Mouse (Mus musculus) MEL (cell line): ENCODE data around the gene Foxn1. TPM values are rescaled to one million over a fixed set of nuclear protein-coding genes. Genes with fewer than 3 reads are reported as not detected.

Experiments used
- DNase-seq: peaks from one replicate; pipeline ENCODE4 v3.0.0; 2011; ENCODE audit warnings: low read depth, low spot score
- H3K27ac ChIP-seq: 2 replicates; pipeline ENCODE4 v1.5.1; 2012; ENCODE audit warnings: low read depth, mild to moderate bottlenecking, control low read depth, low read length, moderate library complexity; ENCODE audit not compliant: control insufficient read depth
- H3K27me3 ChIP-seq, 2 experiments: fragments of 150-350 bp in 1 of 2; sonication (generic) in 1 of 2; 2 replicates each; pipeline ENCODE4 v1.6.1; 2012; ENCODE audit warnings: low read length in 2 of 2, mild to moderate bottlenecking in 2 of 2, improper control_type of control experiment in 1 of 2, moderate library complexity in 1 of 2; ENCODE audit not compliant: insufficient read depth in 2 of 2, control insufficient read depth in 1 of 2
- H3K36me3 ChIP-seq, 2 experiments: 2 replicates each; pipeline ENCODE4 v1.6.1; 2012 to 2014; ENCODE audit warnings: low read length in 2 of 2, improper control_type of control experiment in 1 of 2, inconsistent platforms in 1 of 2, mild to moderate bottlenecking in 1 of 2; ENCODE audit not compliant: insufficient read depth in 2 of 2, control insufficient read depth in 1 of 2
- H3K4me1 ChIP-seq, 2 experiments: fragments of 150-350 bp in 1 of 2; sonication (generic) in 1 of 2; 2 replicates each; pipeline ENCODE4 v1.6.1; 2012; ENCODE audit warnings: low read length in 2 of 2, improper control_type of control experiment in 1 of 2, mild to moderate bottlenecking in 1 of 2; ENCODE audit not compliant: insufficient read depth in 2 of 2, control insufficient read depth in 1 of 2
- H3K4me3 ChIP-seq, 2 experiments: fragments of 150-350 bp in 1 of 2; sonication (generic) in 1 of 2; 2 replicates each; pipeline ENCODE4 v1.5.1; 2012; ENCODE audit warnings: low read depth in 2 of 2, low read length in 2 of 2, mild to moderate bottlenecking in 2 of 2, moderate library complexity in 2 of 2, control low read depth in 1 of 2, improper control_type of control experiment in 1 of 2; ENCODE audit not compliant: control insufficient read depth in 1 of 2, insufficient read depth in 1 of 2
- H3K79me2 ChIP-seq: 2 replicates; pipeline ENCODE4 v1.6.1; 2012; ENCODE audit warnings: mild to moderate bottlenecking, low read length, moderate library complexity; ENCODE audit not compliant: control insufficient read depth, poor library complexity, insufficient read depth
- H3K9ac ChIP-seq: 2 replicates; pipeline ENCODE4 v1.6.1; 2012; ENCODE audit warnings: low read depth, mild to moderate bottlenecking, control low read depth, low read length, moderate library complexity; ENCODE audit not compliant: control insufficient read depth, poor library complexity, severe bottlenecking
- H3K9me3 ChIP-seq: fragments of 150-350 bp; sonication (generic); replicated peaks from 2 replicates; pipeline ENCODE4 v1.6.1; 2012; ENCODE audit warnings: mild to moderate bottlenecking, low read length, improper control_type of control experiment, moderate library complexity; ENCODE audit not compliant: insufficient read depth
- BHLHE40 ChIP-seq: IDR thresholded peaks from 2 replicates; pipeline ENCODE4 v1.6.1; 2012; ENCODE audit warnings: low read depth, mild to moderate bottlenecking, inconsistent platforms, low read length, improper control_type of control experiment, borderline replicate concordance
- CHD1 ChIP-seq: IDR thresholded peaks from 2 replicates; pipeline ENCODE4 v1.6.1; 2012; ENCODE audit warnings: low read depth, mild to moderate bottlenecking, inconsistent platforms, low read length, improper control_type of control experiment
- CTCF ChIP-seq, 3 experiments: IDR thresholded peaks in 2 of 3; conservative IDR thresholded peaks in 1 of 3; 2 replicates each; pipeline ENCODE4 v1.5.1; 2011 to 2012; ENCODE audit warnings: low read length in 3 of 3, low read depth in 2 of 3, mild to moderate bottlenecking in 2 of 3, improper control_type of control experiment in 1 of 3, inconsistent platforms in 1 of 3, mixed read lengths in 1 of 3, moderate library complexity in 1 of 3; ENCODE audit not compliant: control insufficient read depth in 1 of 3, insufficient read depth in 1 of 3, poor library complexity in 1 of 3, severe bottlenecking in 1 of 3
- E2F4 ChIP-seq: IDR thresholded peaks from 2 replicates; pipeline ENCODE4 v1.6.1; 2011; ENCODE audit warnings: low read depth, low read length, improper control_type of control experiment, borderline replicate concordance
- ELF1 ChIP-seq: IDR thresholded peaks from 2 replicates; pipeline ENCODE4 v1.6.1; 2014; ENCODE audit warnings: low read depth, mild to moderate bottlenecking, inconsistent platforms, low read length, improper control_type of control experiment, moderate library complexity
- ETS1 ChIP-seq: IDR thresholded peaks from 2 replicates; pipeline ENCODE4 v1.6.1; 2012; ENCODE audit warnings: low read depth, mild to moderate bottlenecking, inconsistent platforms, low read length, improper control_type of control experiment, moderate library complexity
- GABPA ChIP-seq: IDR thresholded peaks from 2 replicates; pipeline ENCODE4 v1.6.1; 2012; ENCODE audit warnings: low read depth, mild to moderate bottlenecking, inconsistent platforms, low read length, improper control_type of control experiment, moderate library complexity
- HCFC1 ChIP-seq: IDR thresholded peaks from 2 replicates; pipeline ENCODE4 v1.6.1; 2012; ENCODE audit warnings: low read depth, mild to moderate bottlenecking, inconsistent platforms, low read length, improper control_type of control experiment, moderate library complexity
- JUND ChIP-seq: IDR thresholded peaks from 2 replicates; pipeline ENCODE4 v1.6.1; 2011; ENCODE audit warnings: low read depth, mild to moderate bottlenecking, improper control_type of control experiment, low read length
- KAT2A ChIP-seq: conservative IDR thresholded peaks from 2 replicates; pipeline ENCODE4 v1.6.1; 2012; ENCODE audit warnings: low read depth, low read length, improper control_type of control experiment, inconsistent platforms
- MXI1 ChIP-seq: IDR thresholded peaks from 2 replicates; pipeline ENCODE4 v1.6.1; 2011; ENCODE audit warnings: mild to moderate bottlenecking, low read depth, low read length, improper control_type of control experiment
- MYC ChIP-seq: IDR thresholded peaks from 2 replicates; pipeline ENCODE4 v1.6.1; 2011; ENCODE audit warnings: low read depth, mild to moderate bottlenecking, low read length, improper control_type of control experiment, moderate library complexity
- NRF1 ChIP-seq: IDR thresholded peaks from 2 replicates; pipeline ENCODE4 v1.6.1; 2014; ENCODE audit warnings: low read depth, mild to moderate bottlenecking, inconsistent platforms, low read length, improper control_type of control experiment, moderate library complexity; ENCODE audit not compliant: poor library complexity, insufficient read depth, severe bottlenecking
- POLR2A ChIP-seq, 2 experiments: IDR thresholded peaks; 2 replicates each; pipeline ENCODE4 v1.6.1; 2011 to 2012; ENCODE audit warnings: low read length in 2 of 2, mild to moderate bottlenecking in 2 of 2, control low read depth in 1 of 2, improper control_type of control experiment in 1 of 2, low read depth in 1 of 2, moderate library complexity in 1 of 2; ENCODE audit not compliant: control insufficient read depth in 1 of 2, insufficient read depth in 1 of 2, poor library complexity in 1 of 2
- POLR2AphosphoS5 ChIP-seq: IDR thresholded peaks from 2 replicates; pipeline ENCODE4 v1.6.1; 2012; ENCODE audit warnings: low read depth, borderline replicate concordance, mild to moderate bottlenecking, inconsistent platforms, low read length, moderate library complexity, mixed read lengths
- RAD21 ChIP-seq: IDR thresholded peaks from 2 replicates; pipeline ENCODE4 v1.6.1; 2011; ENCODE audit warnings: mild to moderate bottlenecking, low read depth, low read length, improper control_type of control experiment
- SIN3A ChIP-seq: IDR thresholded peaks from 2 replicates; pipeline ENCODE4 v1.6.1; 2012; ENCODE audit warnings: low read length, improper control_type of control experiment, inconsistent platforms
- SMC3 ChIP-seq: IDR thresholded peaks from 2 replicates; pipeline ENCODE4 v1.6.1; 2011; ENCODE audit warnings: low read depth, low read length, improper control_type of control experiment
- TCF12 ChIP-seq: IDR thresholded peaks from 2 replicates; pipeline ENCODE4 v1.6.1; 2014; ENCODE audit warnings: low read depth, mild to moderate bottlenecking, inconsistent platforms, low read length, improper control_type of control experiment, moderate library complexity
- USF1 ChIP-seq: IDR thresholded peaks from 2 replicates; pipeline ENCODE4 v1.6.1; 2014; ENCODE audit warnings: low read depth, mild to moderate bottlenecking, inconsistent platforms, low read length, improper control_type of control experiment, moderate library complexity
- ZC3H11A ChIP-seq: IDR thresholded peaks from 2 replicates; pipeline ENCODE4 v1.6.1; 2012; ENCODE audit warnings: low read depth, mild to moderate bottlenecking, inconsistent platforms, low read length, improper control_type of control experiment
- ZNF384 ChIP-seq: IDR thresholded peaks from 2 replicates; pipeline ENCODE4 v1.6.1; 2012; ENCODE audit warnings: low read depth, mild to moderate bottlenecking, inconsistent platforms, low read length, improper control_type of control experiment
- polyA plus RNA-seq, 2 experiments: library from polyadenylated mRNA; stranded (reverse) in 1 of 2; unstranded in 1 of 2; fragments of >175 nt in 1 of 2; fragments of >200 nt in 1 of 2; gene quantifications; 2 replicates each; pipeline versions ENCODE4 v1.2.1 to v1.2.4; 2012; ENCODE audit warnings: low replicate concordance in 2 of 2, low read depth in 1 of 2; ENCODE audit not compliant: insufficient read length in 2 of 2, insufficient read depth in 1 of 2, missing spikeins in 1 of 2
- total RNA-seq: library from RNA; depleted of rRNA; stranded (reverse); fragments of 300-350 nt; gene quantifications from 2 replicates; pipeline ENCODE4 v1.2.3, GENCODE M21; 2012

Gene Foxn1
- total and polyA plus RNA-seq, 3 experiments: not detected

DNA sequence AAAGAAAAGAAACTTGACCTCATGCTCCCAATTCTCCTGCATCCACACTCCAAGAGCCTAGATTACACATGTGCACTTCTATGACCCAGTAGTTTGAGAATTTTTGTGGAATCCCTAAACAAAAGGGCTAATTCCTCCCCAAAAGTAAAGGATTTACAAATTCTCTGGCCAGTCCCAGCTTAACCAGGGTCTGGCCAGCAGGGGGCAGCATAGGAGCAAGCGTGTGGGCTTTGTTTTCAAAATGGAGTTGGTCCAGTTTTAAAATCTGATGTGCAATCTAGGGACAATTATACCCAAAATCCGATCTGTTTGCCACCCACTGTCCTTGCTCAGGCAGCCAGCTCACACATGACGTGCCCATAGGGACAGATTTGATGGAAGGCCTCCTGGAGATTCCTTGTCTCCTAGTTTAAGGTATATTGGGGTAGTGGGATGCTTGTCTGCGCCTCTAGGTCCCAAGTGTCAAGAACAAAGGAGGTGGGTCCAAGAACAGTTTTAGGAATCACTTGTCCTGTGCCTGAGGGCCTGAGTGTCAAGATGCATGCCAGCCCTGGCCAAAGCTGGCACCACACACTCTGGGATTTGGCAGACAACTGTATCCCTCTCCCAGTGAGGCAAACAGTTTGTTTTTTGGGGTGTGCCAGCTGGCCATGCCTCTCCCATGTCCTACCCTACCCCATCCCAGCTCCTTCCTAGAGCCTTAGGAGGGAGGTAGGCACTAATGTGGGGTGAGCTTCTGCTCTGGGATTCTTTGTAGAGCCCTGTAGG lies 30.7 kb downstream of the Foxn1 start:
- no peak overlapping the region for H3K9ac ChIP-seq
- H3K4me1 ChIP-seq: peaks cover 0 to 23% of the 10 kb centered on the region in 2 experiments; a peak in 2 of 4 replicates
- H3K27me3 ChIP-seq: no peaks in the 10 kb centered on the region
- H3K4me3 ChIP-seq: no peak overlapping the region
- no peak overlapping the region for H3K27ac ChIP-seq
- DNase-seq: peak; percentile 80
- TF ChIP-seq TCF12: 0 out of 2 replicates have a peak, but pooled peaks have one; percentile 11
- no peak for TF ChIP-seq KAT2A
- no peak for TF ChIP-seq E2F4
- no peak for TF ChIP-seq MYC
- TF ChIP-seq GABPA: no peak
- TF ChIP-seq ZNF384: peak; percentile 49; the same call in 1 of the 2 replicates
- peak; percentile 47; the same call in 1 of the 2 replicates for TF ChIP-seq ZC3H11A
- no peak for TF ChIP-seq MXI1
- peak; percentile 38; the same call in 1 of the 2 replicates for TF ChIP-seq SIN3A
- peak; percentile 90 to 97 (median 96) for TF ChIP-seq CTCF (IDR thresholded peaks at IDR 0.05 in 2 of 3, conservative IDR thresholded peaks at IDR 0.05 in 1 of 3; ENCODE audit: control insufficient read depth in 1 of 3, insufficient read depth in 1 of 3, low read depth in 2 of 3, low read length in 3 of 3, poor library complexity in 1 of 3, severe bottlenecking in 1 of 3)
- peak; percentile 74 for TF ChIP-seq RAD21
- TF ChIP-seq POLR2A (IDR thresholded peaks at IDR 0.05; ENCODE audit: control insufficient read depth in 1 of 2, insufficient read depth in 1 of 2, low read depth in 1 of 2, low read length in 2 of 2, poor library complexity in 1 of 2): no peak
- TF ChIP-seq ETS1: no peak
- no peak for TF ChIP-seq NRF1
- no peak for TF ChIP-seq CHD1
- TF ChIP-seq POLR2AphosphoS5: no peak
- peak; percentile 44; the same call in 1 of the 2 replicates for TF ChIP-seq HCFC1
- peak; percentile 68 for TF ChIP-seq SMC3
- TF ChIP-seq JUND: peak; percentile 41; the same call in 1 of the 2 replicates
- no peak for TF ChIP-seq BHLHE40
- no peak for TF ChIP-seq ELF1
- TF ChIP-seq USF1: no peak
- H3K79me2 ChIP-seq: no peaks in the 10 kb centered on the region
- H3K36me3 ChIP-seq: peaks cover 0 to 2% of the 10 kb centered on the region in 2 experiments; a peak in 2 of 4 replicates
- no peaks in the 10 kb centered on the region for H3K9me3 ChIP-seq
